Mouse (Mus musculus): ENCODE measurements around the gene Mrps9. TPM values are rescaled to one million over a fixed set of nuclear protein-coding genes. Genes with fewer than 3 reads are reported as not detected.

Mrps9 gene
- 27.7 and 37.1 TPM in 2 replicates for polyA plus RNA-seq (2012; rRNA removed)

DNA sequence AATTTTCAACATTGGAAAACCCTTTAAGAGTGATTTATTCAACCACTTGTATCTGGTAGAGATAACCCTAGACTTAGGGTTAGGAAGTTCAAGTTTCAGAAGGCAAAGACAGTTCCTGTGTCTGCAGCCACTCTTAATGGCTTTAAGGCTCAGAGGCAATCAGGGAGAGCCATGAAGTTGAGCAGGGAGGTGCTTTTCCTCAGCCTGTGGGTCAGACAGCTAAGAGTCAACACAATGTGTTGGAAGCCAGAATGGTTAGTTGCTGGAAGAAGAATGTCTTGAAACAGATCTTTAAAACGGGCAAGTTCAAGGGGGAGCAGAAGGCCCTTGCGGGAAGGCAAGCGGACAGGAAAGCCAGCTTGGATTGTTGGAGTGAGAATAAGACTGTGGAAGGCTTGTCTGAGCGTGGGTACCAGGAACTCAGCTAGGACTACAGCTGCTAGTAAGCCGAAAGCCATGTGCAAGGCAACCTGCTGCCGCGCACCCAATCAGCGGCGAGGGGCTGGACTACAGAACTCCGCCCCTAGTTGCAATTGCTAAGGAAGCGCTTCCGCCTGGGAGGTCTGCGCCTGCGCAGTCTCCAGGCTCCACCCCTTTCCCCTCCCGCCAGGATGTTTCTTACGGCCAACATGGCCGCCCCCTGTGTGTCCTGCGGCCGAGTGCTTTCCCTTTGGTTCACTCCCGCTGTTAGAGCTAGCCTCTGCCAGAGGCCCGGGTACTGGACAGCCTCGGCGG lies at the start of gene Mrps9:
TSS of gene Mrps9 (plus strand) at position 571 of the 735 bp plus-strand sequence.
- peaks cover 8% of the 10 kb centered on the region for H3K4me1 ChIP-seq (replicated peaks; ENCODE audit: control insufficient read depth, insufficient read depth, low read length)
- H3K4me3 ChIP-seq (ENCODE audit: control insufficient read depth, insufficient read depth, low read length), result peak within 1 kb of the TSS; percentile 75
- peak; percentile 76 for TF ChIP-seq POLR2A (IDR thresholded peaks at IDR 0.05; ENCODE audit: control insufficient read depth, extremely low read depth, insufficient read depth, low read length, poor library complexity)
- TF ChIP-seq CTCF (IDR thresholded peaks at IDR 0.05; ENCODE audit: borderline replicate concordance, control insufficient read depth, extremely low read depth, insufficient read depth, low read length, poor library complexity), result 0 out of 2 replicates have a peak, but pooled peaks have one; percentile 49
- no peaks in the 10 kb centered on the region for H3K36me3 ChIP-seq (ENCODE audit: control insufficient read depth, insufficient read depth, low read length)
- 2% methylated on average over 23 of the region's 23 CpGs for WGBS
- H3K27me3 ChIP-seq (ENCODE audit: control insufficient read depth, insufficient read depth, low read length), result no peaks in the 10 kb centered on the region
- no peak within 1 kb of the TSS for H3K27ac ChIP-seq (ENCODE audit: control insufficient read depth, insufficient read depth, low read length)
- DNase-seq, result peak; percentile 97

DNA sequence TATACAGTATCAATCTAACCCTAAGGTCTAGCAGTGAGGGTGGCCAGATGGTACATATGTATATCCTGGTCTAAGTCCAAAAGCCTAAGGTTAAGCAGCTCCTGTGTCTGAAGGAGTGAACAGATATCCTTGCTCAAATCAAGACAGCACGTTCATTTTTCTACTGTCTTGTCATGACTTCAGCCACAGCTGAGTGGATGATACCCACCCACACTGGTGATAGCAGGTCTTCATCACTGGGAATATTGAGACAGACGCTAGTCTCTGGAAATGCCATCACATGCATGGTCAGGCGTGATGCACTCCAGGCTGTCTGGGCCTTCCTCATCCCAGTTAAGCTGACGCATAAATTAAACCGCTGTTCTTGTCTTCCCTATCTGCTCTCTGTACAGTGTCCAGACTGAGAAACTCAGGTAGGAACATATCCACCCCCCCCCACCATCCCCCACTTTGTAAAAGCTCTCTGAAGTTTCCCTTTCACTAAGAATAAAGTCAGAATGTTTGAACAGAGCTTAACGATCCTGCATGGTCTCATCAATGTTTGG lies 37.7 kb upstream of the Mrps9 start:
- Histone ChIP-seq H3K27ac (ENCODE audit: control insufficient read depth, insufficient read depth, low read length) (no peak overlapping the region), H3K4me3 (ENCODE audit: control insufficient read depth, insufficient read depth, low read length) (no peak overlapping the region), H3K36me3 (ENCODE audit: control insufficient read depth, insufficient read depth, low read length) (no peaks in the 10 kb centered on the region), H3K4me1 (replicated peaks; ENCODE audit: control insufficient read depth, insufficient read depth, low read length) (no peaks in the 10 kb centered on the region), H3K27me3 (ENCODE audit: control insufficient read depth, insufficient read depth, low read length) (no peaks in the 10 kb centered on the region)
- no peak for DNase-seq
- no peak for TF ChIP-seq POLR2A (IDR thresholded peaks at IDR 0.05; ENCODE audit: control insufficient read depth, extremely low read depth, insufficient read depth, low read length, poor library complexity)
- TF ChIP-seq CTCF (IDR thresholded peaks at IDR 0.05; ENCODE audit: borderline replicate concordance, control insufficient read depth, extremely low read depth, insufficient read depth, low read length, poor library complexity), result no peak
- 92% methylated on average over 6 of the region's 6 CpGs for WGBS

DNA sequence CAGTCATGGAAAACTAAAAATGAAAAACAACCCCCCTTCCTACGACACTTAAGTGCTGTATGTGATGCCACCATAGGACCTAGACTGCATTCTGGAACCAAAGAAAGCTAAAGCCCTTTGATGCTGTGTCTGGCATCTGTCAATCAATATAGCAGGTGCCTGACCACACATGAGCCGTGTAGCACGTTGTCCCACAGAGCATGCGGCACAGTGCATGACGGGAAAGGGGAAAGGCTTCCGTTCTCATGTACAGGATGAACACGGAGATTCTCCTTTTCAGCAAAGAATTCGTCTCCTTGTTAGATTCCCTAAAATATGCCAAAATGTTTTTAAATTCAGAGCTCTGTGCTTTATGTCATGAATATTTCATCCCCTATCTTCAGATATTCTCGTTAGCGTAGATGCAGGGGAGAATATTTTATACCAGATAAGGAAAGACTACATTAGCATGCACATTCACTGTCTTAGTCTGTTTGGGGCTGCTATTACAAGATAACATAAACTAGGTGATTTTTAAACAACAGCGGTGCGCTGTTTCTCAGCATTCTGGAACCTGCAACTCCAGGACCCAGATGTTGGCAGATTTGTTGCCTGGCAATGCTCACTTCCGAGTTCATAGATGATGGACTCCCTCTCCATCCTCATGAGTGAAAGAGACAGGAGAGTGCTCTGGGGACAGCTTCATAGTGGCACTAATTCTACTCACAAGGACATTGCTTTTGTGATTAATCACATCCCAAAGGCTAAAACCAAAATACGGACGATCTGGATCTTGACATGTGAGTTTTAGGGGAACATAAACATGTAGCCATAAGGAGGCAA lies 36.0 kb upstream of the Mrps9 start:
- no peaks in the 10 kb centered on the region for H3K4me1 ChIP-seq (replicated peaks; ENCODE audit: control insufficient read depth, insufficient read depth, low read length)
- no peaks in the 10 kb centered on the region for H3K27me3 ChIP-seq (ENCODE audit: control insufficient read depth, insufficient read depth, low read length)
- 93% methylated on average over 15 of the region's 15 CpGs for WGBS
- no peak for DNase-seq
- no peaks in the 10 kb centered on the region for H3K36me3 ChIP-seq (ENCODE audit: control insufficient read depth, insufficient read depth, low read length)
- no peak for TF ChIP-seq POLR2A (IDR thresholded peaks at IDR 0.05; ENCODE audit: control insufficient read depth, extremely low read depth, insufficient read depth, low read length, poor library complexity)
- no peak for TF ChIP-seq CTCF (IDR thresholded peaks at IDR 0.05; ENCODE audit: borderline replicate concordance, control insufficient read depth, extremely low read depth, insufficient read depth, low read length, poor library complexity)
- no peak overlapping the region for H3K27ac ChIP-seq (ENCODE audit: control insufficient read depth, insufficient read depth, low read length)
- H3K4me3 ChIP-seq (ENCODE audit: control insufficient read depth, insufficient read depth, low read length), result no peak overlapping the region

DNA sequence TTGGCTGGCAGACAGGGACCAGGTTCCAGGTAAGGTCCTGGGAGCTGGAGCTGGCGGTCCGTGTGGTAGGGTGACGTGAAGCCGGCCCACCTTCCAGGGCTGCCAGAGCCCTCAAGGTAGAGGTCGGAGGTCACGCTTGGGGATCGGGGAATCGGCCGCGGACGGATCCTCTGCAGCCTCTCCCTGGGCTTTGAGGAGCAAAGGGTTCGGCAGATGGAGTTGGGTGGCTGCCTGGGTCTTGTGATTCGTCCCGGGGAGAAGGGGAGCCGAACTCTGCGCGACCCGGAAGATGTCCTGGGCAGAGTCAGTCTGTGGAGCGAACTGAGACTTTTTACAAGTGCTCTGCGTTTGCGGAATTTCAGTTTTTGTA lies 350 bp downstream of the Mrps9 start:
- TF ChIP-seq POLR2A (IDR thresholded peaks at IDR 0.05; ENCODE audit: control insufficient read depth, extremely low read depth, insufficient read depth, low read length, poor library complexity), result no peak; the same call in 1 of the 2 replicates
- TF ChIP-seq CTCF (IDR thresholded peaks at IDR 0.05; ENCODE audit: borderline replicate concordance, control insufficient read depth, extremely low read depth, insufficient read depth, low read length, poor library complexity), result no peak
- H3K4me1 ChIP-seq (replicated peaks; ENCODE audit: control insufficient read depth, insufficient read depth, low read length), result peaks cover 8% of the 10 kb centered on the region
- DNase-seq, result no peak
- under 1% methylated on average over 21 of the region's 21 CpGs for WGBS
- no peaks in the 10 kb centered on the region for H3K36me3 ChIP-seq (ENCODE audit: control insufficient read depth, insufficient read depth, low read length)
- H3K27me3 ChIP-seq (ENCODE audit: control insufficient read depth, insufficient read depth, low read length), result no peaks in the 10 kb centered on the region
- peak overlapping the region; percentile 75 for H3K4me3 ChIP-seq (ENCODE audit: control insufficient read depth, insufficient read depth, low read length)
- H3K27ac ChIP-seq (ENCODE audit: control insufficient read depth, insufficient read depth, low read length), result no peak overlapping the region

DNA sequence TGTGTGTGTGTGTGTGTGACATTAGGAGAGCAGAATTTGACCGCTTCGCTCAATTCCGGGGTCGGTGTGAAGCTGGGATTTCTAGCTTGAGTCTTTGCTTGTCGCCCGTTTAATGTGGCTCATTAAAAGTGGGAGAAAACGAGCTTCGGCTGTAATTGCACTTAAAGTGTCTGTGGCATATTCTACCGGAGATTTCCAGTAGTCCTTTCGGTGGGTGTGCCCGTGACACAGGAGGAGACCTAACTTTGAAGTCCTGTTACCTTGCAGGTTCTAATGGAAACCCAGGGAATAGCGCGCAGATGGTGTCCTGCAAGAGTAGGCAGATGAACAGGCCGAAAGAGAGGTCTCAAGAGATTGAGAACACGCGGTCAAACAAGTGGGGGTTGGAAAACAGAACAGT lies 777 bp downstream of the Mrps9 start:
- DNase-seq, result no peak
- Histone ChIP-seq H3K27me3 (ENCODE audit: control insufficient read depth, insufficient read depth, low read length) (no peaks in the 10 kb centered on the region), H3K27ac (ENCODE audit: control insufficient read depth, insufficient read depth, low read length) (no peak overlapping the region), H3K36me3 (ENCODE audit: control insufficient read depth, insufficient read depth, low read length) (no peaks in the 10 kb centered on the region), H3K4me3 (ENCODE audit: control insufficient read depth, insufficient read depth, low read length) (peak overlapping the region; percentile 75), H3K4me1 (replicated peaks; ENCODE audit: control insufficient read depth, insufficient read depth, low read length) (peaks cover 8% of the 10 kb centered on the region)
- 9% methylated on average over 16 of the region's 16 CpGs for WGBS
- no peak for TF ChIP-seq CTCF (IDR thresholded peaks at IDR 0.05; ENCODE audit: borderline replicate concordance, control insufficient read depth, extremely low read depth, insufficient read depth, low read length, poor library complexity)
- TF ChIP-seq POLR2A (IDR thresholded peaks at IDR 0.05; ENCODE audit: control insufficient read depth, extremely low read depth, insufficient read depth, low read length, poor library complexity), result no peak

DNA sequence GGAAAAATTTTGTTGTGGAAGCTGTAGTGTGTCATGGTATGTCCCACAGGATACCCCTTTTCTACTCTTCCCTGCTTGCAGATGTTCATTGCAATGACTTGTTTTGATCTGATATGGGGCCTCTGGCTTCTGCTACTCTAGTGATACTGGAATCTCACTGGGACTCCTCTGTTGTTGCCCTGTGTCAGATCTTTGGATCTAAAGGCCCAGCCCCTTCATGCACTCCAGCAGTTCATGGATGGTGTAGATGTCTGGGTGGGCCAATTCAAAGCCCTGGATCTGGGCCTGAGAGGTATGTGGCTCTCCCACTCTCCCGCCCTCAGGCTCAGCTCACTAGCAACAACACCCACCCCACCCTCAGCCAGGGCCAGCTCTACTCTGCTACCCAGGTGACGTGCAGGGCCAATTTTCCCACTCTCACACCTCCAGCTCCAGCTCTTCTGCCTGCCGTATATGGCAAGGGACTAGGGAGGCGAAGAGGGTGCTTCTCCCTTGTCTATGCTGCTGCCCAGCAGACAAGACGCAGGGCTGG lies 13.8 kb downstream of the Mrps9 start:
- TF ChIP-seq CTCF (IDR thresholded peaks at IDR 0.05; ENCODE audit: borderline replicate concordance, control insufficient read depth, extremely low read depth, insufficient read depth, low read length, poor library complexity) (no peak), POLR2A (IDR thresholded peaks at IDR 0.05; ENCODE audit: control insufficient read depth, extremely low read depth, insufficient read depth, low read length, poor library complexity) (no peak)
- Histone ChIP-seq H3K36me3 (ENCODE audit: control insufficient read depth, insufficient read depth, low read length) (peaks cover 6% of the 10 kb centered on the region; the same call in 1 of the 2 replicates), H3K4me1 (replicated peaks; ENCODE audit: control insufficient read depth, insufficient read depth, low read length) (no peaks in the 10 kb centered on the region; the same call in 1 of the 2 replicates), H3K27me3 (ENCODE audit: control insufficient read depth, insufficient read depth, low read length) (no peaks in the 10 kb centered on the region), H3K27ac (ENCODE audit: control insufficient read depth, insufficient read depth, low read length) (no peak overlapping the region), H3K4me3 (ENCODE audit: control insufficient read depth, insufficient read depth, low read length) (no peak overlapping the region)
- 97% methylated on average over 5 of the region's 5 CpGs for WGBS
- no peak for DNase-seq
